Mouse (Mus musculus): ENCODE measurements around the gene Entpd2. TPM values are rescaled to one million over a fixed set of nuclear protein-coding genes. Genes with fewer than 3 reads are reported as not detected.

Entpd2 gene
- polyA plus RNA-seq, 1 experiment from 2014 or later = 0.13 TPM

- H3K9ac ChIP-seq = no peak overlapping the region
- H3K36me3 ChIP-seq = peaks cover 10% of the 10 kb centered on the region
- H3K27me3 ChIP-seq (replicated peaks) = peaks cover 34% of the 10 kb centered on the region
- no peak for ATAC-seq
- H3K27ac ChIP-seq = no peak overlapping the region
- H3K9me3 ChIP-seq (replicated peaks) = no peaks in the 10 kb centered on the region
- no peak overlapping the region for H3K4me2 ChIP-seq
- 76% methylated on average over 17 of the region's 17 CpGs for WGBS (ENCODE audit: insufficient replicate concordance)
- peaks cover 37% of the 10 kb centered on the region for H3K4me1 ChIP-seq
- no peak overlapping the region for H3K4me3 ChIP-seq
Measured at GRCm38 (mm10) chr2:25433101-25433500, 37.4 kb downstream of the Entpd2 start.

- peaks cover 26% of the 10 kb centered on the region for H3K4me1 ChIP-seq
- H3K36me3 ChIP-seq = peaks cover 10% of the 10 kb centered on the region
- 73% methylated on average over 8 of the region's 8 CpGs for WGBS (ENCODE audit: insufficient replicate concordance)
- no peak for ATAC-seq
- no peak overlapping the region for H3K4me3 ChIP-seq
- peaks cover 26% of the 10 kb centered on the region for H3K27me3 ChIP-seq (replicated peaks)
- H3K27ac ChIP-seq = no peak overlapping the region
- no peak overlapping the region for H3K9ac ChIP-seq
- no peak overlapping the region for H3K4me2 ChIP-seq
- H3K9me3 ChIP-seq (replicated peaks) = no peaks in the 10 kb centered on the region
Measured at GRCm38 (mm10) chr2:25434292-25434691, 38.6 kb downstream of the Entpd2 start.

- no peak for ATAC-seq
- Histone ChIP-seq H3K27ac (no peak overlapping the region), H3K9me3 (replicated peaks) (no peaks in the 10 kb centered on the region), H3K9ac (no peak overlapping the region), H3K4me2 (no peak overlapping the region), H3K4me1 (peaks cover 19% of the 10 kb centered on the region), H3K36me3 (peaks cover 16% of the 10 kb centered on the region), H3K4me3 (no peak overlapping the region), H3K27me3 (replicated peaks) (peaks cover 11% of the 10 kb centered on the region; the same call in 1 of the 2 replicates)
- 73% methylated on average over 10 of the region's 10 CpGs for WGBS (ENCODE audit: insufficient replicate concordance)
Measured at GRCm38 (mm10) chr2:25436286-25436820, 40.7 kb downstream of the Entpd2 start.

- 78% methylated on average over 20 of the region's 20 CpGs for WGBS (ENCODE audit: insufficient replicate concordance)
- no peak overlapping the region for H3K27ac ChIP-seq
Measured at GRCm38 (mm10) chr2:25441067-25441466, 45.4 kb downstream of the Entpd2 start.

GRCm38 (mm10) chr2:25442682-25443081 lies 47.0 kb downstream of the Entpd2 start:
- ATAC-seq = no peak
- Histone ChIP-seq H3K9me3 (replicated peaks) (no peaks in the 10 kb centered on the region), H3K4me3 (no peak overlapping the region), H3K36me3 (peaks cover 32% of the 10 kb centered on the region), H3K27me3 (replicated peaks) (no peaks in the 10 kb centered on the region), H3K27ac (no peak overlapping the region), H3K4me2 (no peak overlapping the region), H3K9ac (no peak overlapping the region), H3K4me1 (peaks cover 4% of the 10 kb centered on the region; the same call in 1 of the 2 replicates)
- WGBS (ENCODE audit: insufficient replicate concordance) = 81% methylated on average over 14 of the region's 14 CpGs

More at GRCm38 (mm10) chr2:25441067-25441466, 45.4 kb downstream of the Entpd2 start:
- H3K27me3 ChIP-seq (replicated peaks) = no peaks in the 10 kb centered on the region
- H3K9ac ChIP-seq = no peak overlapping the region
- H3K4me1 ChIP-seq = peaks cover 5% of the 10 kb centered on the region; the same call in 1 of the 2 replicates
- H3K4me2 ChIP-seq = no peak overlapping the region
- no peaks in the 10 kb centered on the region for H3K9me3 ChIP-seq (replicated peaks)
- no peak for ATAC-seq
- no peak overlapping the region for H3K4me3 ChIP-seq
- peaks cover 38% of the 10 kb centered on the region for H3K36me3 ChIP-seq

Small RNA genes lying within 50 kb of the gene (microRNA-seq; reads per million reads assigned to microRNA genes)
- not detected for gene Mir3087

Other genes with a start within 250 kb of the Entpd2 start
- gene Nrarp, start 215.1 kb upstream of the Entpd2 start, polyA plus RNA-seq (2016; fragmentation: Nextera tagmentation; extraction: Ambion mirVana) = 5.9 and 6.2 TPM in 2 replicates
- 7.2 and 7.4 TPM in 2 replicates for gene Tor4a, start 199.0 kb upstream of the Entpd2 start, polyA plus RNA-seq (2016; fragmentation: Nextera tagmentation; extraction: Ambion mirVana)
- 56.7 and 61.5 TPM in 2 replicates for gene Nelfb, start 184.4 kb upstream of the Entpd2 start, polyA plus RNA-seq (2016; fragmentation: Nextera tagmentation; extraction: Ambion mirVana)
- gene Stpg3, start 181.2 kb upstream of the Entpd2 start, polyA plus RNA-seq (2016; fragmentation: Nextera tagmentation; extraction: Ambion mirVana) = not detected in 2 replicates
- 1.2 TPM in 1 of 2 replicates, not detected in the other for gene Fam166a, start 177.1 kb upstream of the Entpd2 start, polyA plus RNA-seq (2016; fragmentation: Nextera tagmentation; extraction: Ambion mirVana)
- gene Tubb4b, start 171.2 kb upstream of the Entpd2 start, polyA plus RNA-seq (2016; fragmentation: Nextera tagmentation; extraction: Ambion mirVana) = 901 and 931 TPM in 2 replicates
- 0.17 TPM in 1 of 2 replicates, not detected in the other for gene Slc34a3, start 161.5 kb upstream of the Entpd2 start, polyA plus RNA-seq (2016; fragmentation: Nextera tagmentation; extraction: Ambion mirVana)
- gene Rnf224, start 159.1 kb upstream of the Entpd2 start, polyA plus RNA-seq (2016; fragmentation: Nextera tagmentation; extraction: Ambion mirVana) = 0.10 and 0.11 TPM in 2 replicates
- gene Rnf208, start 153.6 kb upstream of the Entpd2 start, polyA plus RNA-seq (2016; fragmentation: Nextera tagmentation; extraction: Ambion mirVana) = 1.8 and 2.4 TPM in 2 replicates
- gene Cysrt1, start 153.4 kb upstream of the Entpd2 start, polyA plus RNA-seq (2016; fragmentation: Nextera tagmentation; extraction: Ambion mirVana) = not detected in 2 replicates
- 4.4 and 4.8 TPM in 2 replicates for gene AL732309.1, start 149.0 kb upstream of the Entpd2 start, polyA plus RNA-seq (2016; fragmentation: Nextera tagmentation; extraction: Ambion mirVana)
- gene Tmem203, start 140.4 kb upstream of the Entpd2 start, polyA plus RNA-seq (2016; fragmentation: Nextera tagmentation; extraction: Ambion mirVana) = 16.2 and 17.3 TPM in 2 replicates
- gene Tprn, start 133.3 kb upstream of the Entpd2 start, polyA plus RNA-seq (2016; fragmentation: Nextera tagmentation; extraction: Ambion mirVana) = 7.9 and 9.0 TPM in 2 replicates
- 164 and 179 TPM in 2 replicates for gene Ssna1, start 123.4 kb upstream of the Entpd2 start, polyA plus RNA-seq (2016; fragmentation: Nextera tagmentation; extraction: Ambion mirVana)
- gene Anapc2, start 123.4 kb upstream of the Entpd2 start, polyA plus RNA-seq (2016; fragmentation: Nextera tagmentation; extraction: Ambion mirVana) = 63.6 and 65.3 TPM in 2 replicates
- not detected in 2 replicates for gene Tmem210, start 107.7 kb upstream of the Entpd2 start, polyA plus RNA-seq (2016; fragmentation: Nextera tagmentation; extraction: Ambion mirVana)
- not detected in 2 replicates for gene Lrrc26, start 106.0 kb upstream of the Entpd2 start, polyA plus RNA-seq (2016; fragmentation: Nextera tagmentation; extraction: Ambion mirVana)
- 0.24 and 0.41 TPM in 2 replicates for gene Grin1, start 76.7 kb upstream of the Entpd2 start, polyA plus RNA-seq (2016; fragmentation: Nextera tagmentation; extraction: Ambion mirVana)
- 29.4 and 30.5 TPM in 2 replicates for gene Man1b1, start 63.5 kb upstream of the Entpd2 start, polyA plus RNA-seq (2016; fragmentation: Nextera tagmentation; extraction: Ambion mirVana)
- 11.2 TPM in 2 replicates for gene Dpp7, start 39.5 kb upstream of the Entpd2 start, polyA plus RNA-seq (2016; fragmentation: Nextera tagmentation; extraction: Ambion mirVana)
- 13.5 and 14.0 TPM in 2 replicates for gene Uap1l1, start 30.2 kb upstream of the Entpd2 start, polyA plus RNA-seq (2016; fragmentation: Nextera tagmentation; extraction: Ambion mirVana)
- 34.6 and 38.0 TPM in 2 replicates for gene Sapcd2, start 23.6 kb upstream of the Entpd2 start, polyA plus RNA-seq (2016; fragmentation: Nextera tagmentation; extraction: Ambion mirVana)
- 5.3 and 5.6 TPM in 2 replicates for gene Npdc1, start 3.5 kb downstream of the Entpd2 start, polyA plus RNA-seq (2016; fragmentation: Nextera tagmentation; extraction: Ambion mirVana)
- gene Fut7, start 27.4 kb downstream of the Entpd2 start, polyA plus RNA-seq (2016; fragmentation: Nextera tagmentation; extraction: Ambion mirVana) = 0.31 and 0.54 TPM in 2 replicates
- gene Abca2, start 32.8 kb downstream of the Entpd2 start, polyA plus RNA-seq (2016; fragmentation: Nextera tagmentation; extraction: Ambion mirVana) = 2.8 and 3.1 TPM in 2 replicates
- 0.45 and 0.68 TPM in 2 replicates for gene Clic3, start 61.0 kb downstream of the Entpd2 start, polyA plus RNA-seq (2016; fragmentation: Nextera tagmentation; extraction: Ambion mirVana)
- gene Paxx, start 65.2 kb downstream of the Entpd2 start, polyA plus RNA-seq (2016; fragmentation: Nextera tagmentation; extraction: Ambion mirVana) = 9.1 and 11.4 TPM in 2 replicates
- 0.20 and 0.22 TPM in 2 replicates for gene Ptgds, start 74.2 kb downstream of the Entpd2 start, polyA plus RNA-seq (2016; fragmentation: Nextera tagmentation; extraction: Ambion mirVana)
- not detected in 2 replicates for gene Lcn12, start 98.0 kb downstream of the Entpd2 start, polyA plus RNA-seq (2016; fragmentation: Nextera tagmentation; extraction: Ambion mirVana)
- gene Fbxw5, start 104.9 kb downstream of the Entpd2 start, polyA plus RNA-seq (2016; fragmentation: Nextera tagmentation; extraction: Ambion mirVana) = 39.9 and 42.7 TPM in 2 replicates
- 17.4 and 18.8 TPM in 2 replicates for gene C8g, start 105.8 kb downstream of the Entpd2 start, polyA plus RNA-seq (2016; fragmentation: Nextera tagmentation; extraction: Ambion mirVana)
- gene Traf2, start 151.1 kb downstream of the Entpd2 start, polyA plus RNA-seq (2016; fragmentation: Nextera tagmentation; extraction: Ambion mirVana) = 22.4 and 24.4 TPM in 2 replicates
- gene Edf1, start 162.0 kb downstream of the Entpd2 start, polyA plus RNA-seq (2016; fragmentation: Nextera tagmentation; extraction: Ambion mirVana) = 293 and 311 TPM in 2 replicates
- gene Mamdc4, start 179.0 kb downstream of the Entpd2 start, polyA plus RNA-seq (2016; fragmentation: Nextera tagmentation; extraction: Ambion mirVana) = 0.38 and 0.45 TPM in 2 replicates
- gene Phpt1, start 179.3 kb downstream of the Entpd2 start, polyA plus RNA-seq (2016; fragmentation: Nextera tagmentation; extraction: Ambion mirVana) = 67.8 and 69.2 TPM in 2 replicates
- not detected in 2 replicates for gene Ajm1, start 185.9 kb downstream of the Entpd2 start, polyA plus RNA-seq (2016; fragmentation: Nextera tagmentation; extraction: Ambion mirVana)
- gene Rabl6, start 212.6 kb downstream of the Entpd2 start, polyA plus RNA-seq (2016; fragmentation: Nextera tagmentation; extraction: Ambion mirVana) = 41.8 and 42.9 TPM in 2 replicates
- 0.14 and 0.28 TPM in 2 replicates for gene Ccdc183, start 221.8 kb downstream of the Entpd2 start, polyA plus RNA-seq (2016; fragmentation: Nextera tagmentation; extraction: Ambion mirVana)
- gene Tmem141, start 226.1 kb downstream of the Entpd2 start, polyA plus RNA-seq (2016; fragmentation: Nextera tagmentation; extraction: Ambion mirVana) = 7.1 and 8.0 TPM in 2 replicates
- 30.8 and 35.6 TPM in 2 replicates for gene Fcna, start 232.2 kb downstream of the Entpd2 start, polyA plus RNA-seq (2016; fragmentation: Nextera tagmentation; extraction: Ambion mirVana)

Measured in liver, embryonic 12.5 days (tissue).